8 mouse cellular contexts compared by ENCODE assay signal in the genomic region with DNA sequence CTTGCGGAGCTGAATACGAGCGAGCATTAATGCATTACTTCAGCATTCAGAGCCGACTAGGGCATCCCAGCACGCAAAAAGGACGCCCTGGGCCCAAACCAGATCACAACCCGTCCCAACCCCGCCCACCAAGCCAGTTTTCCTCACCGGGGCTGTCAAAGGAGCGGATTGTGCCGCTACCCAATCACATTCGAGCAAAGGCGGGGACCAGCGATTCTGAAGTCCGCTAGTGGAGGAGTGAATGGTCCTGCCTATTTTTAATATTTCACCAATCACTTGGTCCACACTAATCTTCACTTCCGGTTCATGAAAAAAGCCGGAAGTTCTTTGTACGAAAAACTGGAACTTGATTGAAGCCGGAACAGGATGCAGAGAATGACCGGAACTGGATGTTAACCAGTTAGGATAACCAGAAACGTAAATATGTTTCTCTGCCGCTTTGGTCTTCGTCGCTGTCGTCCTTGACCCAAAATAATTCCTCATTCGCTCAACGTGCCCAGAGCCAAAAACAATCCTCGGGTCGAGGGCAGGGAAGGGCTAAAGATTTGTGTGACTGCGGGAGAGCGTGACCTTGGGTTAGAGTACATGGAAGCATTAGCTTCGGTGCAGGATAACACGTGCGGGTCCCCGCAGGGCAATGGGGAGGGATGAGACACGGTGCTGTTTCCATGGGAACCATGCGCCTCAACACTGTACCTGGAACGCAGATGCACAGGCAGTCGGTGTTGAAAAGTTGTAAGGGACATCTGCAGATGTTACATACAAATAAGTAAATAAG. TPM values are rescaled to one million over a fixed set of nuclear protein-coding genes. Genes with fewer than 3 reads are reported as not detected.
A peak's percentile ranks its signal among the peaks of the same experiment; 100 is the strongest.
DNase-seq lines count a peak whose midpoint lies in the region; ATAC-seq lines count a peak whose summit lies in the region.

Gene BC025920, plus strand, starts transcription at position 297 of the 778 bp plus-strand sequence.

- H3K4me3 ChIP-seq in lung, embryonic 16.5 days (ENCODE audit: low read length), result peak within 1 kb of the TSS; percentile 58

- peak within 1 kb of the TSS; percentile 66 for H3K9ac ChIP-seq in lung, embryonic 16.5 days (ENCODE audit: low read length)

- H3K4me2 ChIP-seq in lung, embryonic 16.5 days (ENCODE audit: low read depth, low read length), result peak within 1 kb of the TSS; percentile 69

- peak; percentile 99 for DNase-seq in MEL-GATA-1-ER (ENCODE audit: extremely low read depth, low read depth)
- peak; percentile 93 for DNase-seq in cerebellum, adult 8-10 months
- DNase-seq in forelimb bud, embryonic 11.5 days (ENCODE audit: low read depth, low spot score), result peak; percentile 98
- DNase-seq in layer of hippocampus, adult 9-10 months (ENCODE audit: low spot score), result peak; percentile 96
- peak; percentile 67 for DNase-seq in ovary, postnatal 10 days (ENCODE audit: low spot score)
- peak; percentile 73 to 78 for DNase-seq in thymus, postnatal 10 days (ENCODE audit: low spot score in 2 of 2)

- H3K4me1 ChIP-seq in lung, embryonic 16.5 days (replicated peaks; ENCODE audit: control insufficient read depth, insufficient read depth, low read length), result peaks cover 19% of the 10 kb centered on the region

- H3K27me3 ChIP-seq in lung, embryonic 16.5 days (ENCODE audit: control insufficient read depth, insufficient read depth, low read depth, low read length), result no peaks in the 10 kb centered on the region

- H3K36me3 ChIP-seq in lung, embryonic 16.5 days (ENCODE audit: control insufficient read depth, insufficient read depth, low read length), result no peaks in the 10 kb centered on the region

- peak; percentile 86 to 93 for ATAC-seq in hematopoietic stem cell, adult 5-6 weeks (replicated peaks in 1 of 2; ENCODE audit: insufficient read depth in 1 of 2, low FRiP score in 2 of 2, low TSS enrichment in 1 of 2, low read depth in 1 of 2, poor library complexity in 2 of 2, severe bottlenecking in 2 of 2)
- peak; percentile 90 for ATAC-seq in lung, embryonic 16.5 days (ENCODE audit: low read depth)

- no peaks in the 10 kb centered on the region for H3K9me3 ChIP-seq in lung, embryonic 16.5 days (ENCODE audit: control insufficient read depth, low read length)

- H3K27ac ChIP-seq in lung, embryonic 16.5 days (ENCODE audit: low read length), result peak within 1 kb of the TSS; percentile 91

- WGBS in lung, embryonic 16.5 days, result under 1% methylated on average over 39 of the region's 39 CpGs

RNA-seq across cellular contexts. Expression of gene BC025920, which starts in this region (rescaled TPM):
- 2.9 and 3.5 TPM in 2 replicates for total RNA-seq in hematopoietic stem cell, adult 5-6 weeks (2017)
- 0.24 and 0.98 TPM in 2 replicates for polyA plus RNA-seq in lung, embryonic 16.5 days (2015; fragmentation: Nextera tagmentation; extraction: Ambion mirVana)

Comparison
In these comparisons a context has a peak if more than half of its experiments do, and no peak if none do; other contexts are left out.
1. Peak in every context shown above with its lines: DNase-seq, ATAC-seq, H3K4me3 ChIP-seq and H3K27ac ChIP-seq.
2. Peak in ATAC-seq, H3K4me3 ChIP-seq, H3K27ac ChIP-seq, H3K9ac ChIP-seq and H3K4me2 ChIP-seq in lung, embryonic 16.5 days; RNA of the gene not detected or under 1 TPM.